Mouse (Mus musculus): Measurements from ENCODE around the gene Bckdk. TPM values are rescaled to one million over a fixed set of nuclear protein-coding genes. Genes with fewer than 3 reads are reported as not detected.

Gene Bckdk
- total and polyA plus RNA-seq, 3 experiments, result 32.6 to 126 TPM; not detected in 1

- H3K36me3 ChIP-seq (ENCODE audit: control insufficient read depth in 1 of 2, insufficient read depth in 2 of 2, low read length in 2 of 2), result peaks cover 2 to 17% of the 10 kb centered on the region in 2 experiments
- H3K79me2 ChIP-seq (ENCODE audit: control insufficient read depth, insufficient read depth, low read length, poor library complexity), result no peaks in the 10 kb centered on the region
- no peak overlapping the region for H3K27ac ChIP-seq (ENCODE audit: control insufficient read depth, low read depth, low read length)
- no peak for TF ChIP-seq MAZ (IDR thresholded peaks at IDR 0.05; ENCODE audit: low read depth, low read length)
- no peak for TF ChIP-seq NRF1 (IDR thresholded peaks at IDR 0.05; ENCODE audit: insufficient read depth, low read depth, low read length, poor library complexity, severe bottlenecking)
- no peak for TF ChIP-seq MAFK (IDR thresholded peaks at IDR 0.05; ENCODE audit: borderline replicate concordance, low read depth, low read length)
- TF ChIP-seq ZMIZ1 (IDR thresholded peaks at IDR 0.05; ENCODE audit: low read depth, low read length), result no peak
- TF ChIP-seq TBP (IDR thresholded peaks at IDR 0.05; ENCODE audit: low read depth, low read length), result no peak
- TF ChIP-seq SIN3A (IDR thresholded peaks at IDR 0.05; ENCODE audit: low read length), result no peak
- TF ChIP-seq ZC3H11A (IDR thresholded peaks at IDR 0.05; ENCODE audit: low read depth, low read length), result no peak
- no peak for TF ChIP-seq USF2 (IDR thresholded peaks at IDR 0.05; ENCODE audit: borderline replicate concordance in 1 of 2, insufficient read depth in 1 of 2, low read depth in 1 of 2, low read length in 2 of 2)
- no peak for TF ChIP-seq MYC (IDR thresholded peaks at IDR 0.05; ENCODE audit: low read depth, low read length)
- no peak for TF ChIP-seq HCFC1 (IDR thresholded peaks at IDR 0.05; ENCODE audit: low read depth, low read length)
- no peak for TF ChIP-seq GATA1 (IDR thresholded peaks at IDR 0.05; ENCODE audit: low read depth, low read length)
- TF ChIP-seq MYB (IDR thresholded peaks at IDR 0.05; ENCODE audit: low read depth, low read length), result no peak
- TF ChIP-seq ETS1 (IDR thresholded peaks at IDR 0.05; ENCODE audit: low read depth, low read length), result no peak
- TF ChIP-seq MEF2A (IDR thresholded peaks at IDR 0.05; ENCODE audit: extremely low read depth, insufficient replicate concordance, low read depth, low read length, poor library complexity, severe bottlenecking), result no peak
- no peak for TF ChIP-seq UBTF (IDR thresholded peaks at IDR 0.05; ENCODE audit: borderline replicate concordance, insufficient read depth, low read depth, low read length)
- TF ChIP-seq ZNF384 (IDR thresholded peaks at IDR 0.05; ENCODE audit: low read depth, low read length), result no peak
- TF ChIP-seq ELF1 (IDR thresholded peaks at IDR 0.05; ENCODE audit: low read depth, low read length), result no peak
- H3K4me3 ChIP-seq (ENCODE audit: control insufficient read depth in 1 of 2, insufficient read depth in 1 of 2, low read depth in 2 of 2, low read length in 2 of 2), result no peak overlapping the region
- no peaks in the 10 kb centered on the region for H3K27me3 ChIP-seq (ENCODE audit: control insufficient read depth in 1 of 2, insufficient read depth in 2 of 2, low read length in 2 of 2)
- DNase-seq (ENCODE audit: low read depth, low spot score), result no peak
- no peak overlapping the region for H3K9ac ChIP-seq (ENCODE audit: control insufficient read depth, low read depth, low read length, poor library complexity, severe bottlenecking)
- H3K4me1 ChIP-seq (ENCODE audit: control insufficient read depth in 1 of 2, insufficient read depth in 2 of 2, low read length in 2 of 2), result peaks cover 0 to 26% of the 10 kb centered on the region in 2 experiments; a peak in 2 of 4 replicates
- H3K9me3 ChIP-seq (replicated peaks; ENCODE audit: insufficient read depth, low read length), result no peaks in the 10 kb centered on the region
Measured at GRCm38 (mm10) chr7:127925252-127925651, 21.4 kb downstream of the Bckdk start.

- Histone ChIP-seq H3K36me3 (ENCODE audit: control insufficient read depth in 1 of 2, insufficient read depth in 2 of 2, low read length in 2 of 2) (peaks cover 2 to 17% of the 10 kb centered on the region in 2 experiments), H3K79me2 (ENCODE audit: control insufficient read depth, insufficient read depth, low read length, poor library complexity) (no peaks in the 10 kb centered on the region), H3K9me3 (replicated peaks; ENCODE audit: insufficient read depth, low read length) (no peaks in the 10 kb centered on the region), H3K27me3 (ENCODE audit: control insufficient read depth in 1 of 2, insufficient read depth in 2 of 2, low read length in 2 of 2) (no peaks in the 10 kb centered on the region), H3K4me3 (ENCODE audit: control insufficient read depth in 1 of 2, insufficient read depth in 1 of 2, low read depth in 2 of 2, low read length in 2 of 2) (no peak overlapping the region), H3K27ac (ENCODE audit: control insufficient read depth, low read depth, low read length) (no peak overlapping the region), H3K4me1 (ENCODE audit: control insufficient read depth in 1 of 2, insufficient read depth in 2 of 2, low read length in 2 of 2) (peaks cover 0 to 26% of the 10 kb centered on the region in 2 experiments; a peak in 2 of 4 replicates), H3K9ac (ENCODE audit: control insufficient read depth, low read depth, low read length, poor library complexity, severe bottlenecking) (no peak overlapping the region)
- TF ChIP-seq SIN3A (IDR thresholded peaks at IDR 0.05; ENCODE audit: low read length) (no peak), CHD2 (IDR thresholded peaks at IDR 0.05; ENCODE audit: low read length) (no peak), MXI1 (IDR thresholded peaks at IDR 0.05; ENCODE audit: low read depth, low read length) (no peak), MAFK (IDR thresholded peaks at IDR 0.05; ENCODE audit: borderline replicate concordance, low read depth, low read length) (no peak), MEF2A (IDR thresholded peaks at IDR 0.05; ENCODE audit: extremely low read depth, insufficient replicate concordance, low read depth, low read length, poor library complexity, severe bottlenecking) (no peak), ETS1 (IDR thresholded peaks at IDR 0.05; ENCODE audit: low read depth, low read length) (no peak), TAL1 (IDR thresholded peaks at IDR 0.05; ENCODE audit: low read length) (no peak), TCF12 (IDR thresholded peaks at IDR 0.05; ENCODE audit: low read depth, low read length) (no peak), ZC3H11A (IDR thresholded peaks at IDR 0.05; ENCODE audit: low read depth, low read length) (no peak), RAD21 (IDR thresholded peaks at IDR 0.05; ENCODE audit: low read depth, low read length) (no peak), NELFE (IDR thresholded peaks at IDR 0.05; ENCODE audit: low read depth, low read length) (no peak), POLR2AphosphoS5 (IDR thresholded peaks at IDR 0.05; ENCODE audit: borderline replicate concordance, low read depth, low read length) (no peak), TBP (IDR thresholded peaks at IDR 0.05; ENCODE audit: low read depth, low read length) (no peak), UBTF (IDR thresholded peaks at IDR 0.05; ENCODE audit: borderline replicate concordance, insufficient read depth, low read depth, low read length) (no peak), ZNF384 (IDR thresholded peaks at IDR 0.05; ENCODE audit: low read depth, low read length) (no peak), ZKSCAN1 (IDR thresholded peaks at IDR 0.05; ENCODE audit: low read depth, low read length) (no peak), JUND (IDR thresholded peaks at IDR 0.05; ENCODE audit: low read depth, low read length) (no peak)
- DNase-seq (ENCODE audit: low read depth, low spot score), result no peak
Measured at GRCm38 (mm10) chr7:127926066-127926465, 22.2 kb downstream of the Bckdk start.
